Mouse (Mus musculus) CH12.LX (cell line): Measurements from ENCODE around the gene Bcl2l11. TPM values are rescaled to one million over a fixed set of nuclear protein-coding genes. Genes with fewer than 3 reads are reported as not detected.
A peak's percentile ranks its signal among the peaks of the same experiment; 100 is the strongest.

Experiments
- DNase-seq: peaks from one replicate; pipeline ENCODE4 v3.0.0-alpha.2; 2013; ENCODE audit errors: extremely low read depth
- H3K27ac ChIP-seq: 2 replicates; pipeline ENCODE4 v1.5.1; 2012; ENCODE audit warnings: low read depth, mild to moderate bottlenecking, control low read depth, moderate library complexity; ENCODE audit not compliant: insufficient read depth
- H3K27me3 ChIP-seq: replicated peaks from 2 replicates; pipeline ENCODE3; 2012; ENCODE audit warnings: inconsistent platforms
- H3K36me3 ChIP-seq, 2 experiments: replicated peaks in 1 of 2; 2 replicates each; pipeline versions ENCODE3 to v1.6.1; 2012; ENCODE audit warnings: inconsistent platforms in 1 of 2, low read length in 1 of 2, mild to moderate bottlenecking in 1 of 2, mixed read lengths in 1 of 2, moderate library complexity in 1 of 2; ENCODE audit not compliant: control insufficient read depth in 1 of 2, insufficient read depth in 1 of 2
- H3K4me1 ChIP-seq, 2 experiments: 2 replicates each; pipeline ENCODE4 v1.6.1; 2012; ENCODE audit warnings: inconsistent platforms in 1 of 2, moderate library complexity in 1 of 2; ENCODE audit not compliant: insufficient read depth in 2 of 2, control insufficient read depth in 1 of 2
- H3K4me2 ChIP-seq: 2 replicates; pipeline ENCODE4 v1.6.1; 2012; ENCODE audit warnings: low read depth, mild to moderate bottlenecking, control low read depth; ENCODE audit not compliant: poor library complexity, insufficient read depth, severe bottlenecking
- H3K4me3 ChIP-seq, 3 experiments: fragments of 150-350 bp in 1 of 3; sonication (generic) in 1 of 3; replicated peaks in 1 of 3; 2 replicates each; pipeline versions ENCODE3 to v1.5.1; 2011 to 2012; ENCODE audit warnings: low read depth in 2 of 3, low read length in 2 of 3, mild to moderate bottlenecking in 2 of 3, moderate library complexity in 2 of 3, control low read depth in 1 of 3, improper control_type of control experiment in 1 of 3, inconsistent platforms in 1 of 3, mixed read lengths in 1 of 3; ENCODE audit not compliant: poor library complexity in 1 of 3
- H3K79me2 ChIP-seq: replicated peaks from 2 replicates; pipeline ENCODE4 v1.6.1; 2012; ENCODE audit warnings: mild to moderate bottlenecking, moderate library complexity; ENCODE audit not compliant: control insufficient read depth, poor library complexity, insufficient read depth, severe bottlenecking; ENCODE audit errors: extremely low read depth
- H3K9ac ChIP-seq: 2 replicates; pipeline ENCODE4 v1.6.1; 2012; ENCODE audit warnings: low read depth, mild to moderate bottlenecking, control low read depth, moderate library complexity; ENCODE audit not compliant: insufficient read depth
- H3K9me3 ChIP-seq: replicated peaks from 2 replicates; pipeline ENCODE3; 2012; ENCODE audit warnings: low read length, inconsistent platforms, mixed read lengths
- EP300 ChIP-seq: IDR thresholded peaks from 2 replicates; pipeline ENCODE4 v1.6.1; 2011; ENCODE audit warnings: low read length, improper control_type of control experiment
- ETS1 ChIP-seq: conservative IDR thresholded peaks from 2 replicates; pipeline ENCODE4 v1.6.1; 2012; ENCODE audit warnings: low read depth, mild to moderate bottlenecking, inconsistent platforms, low read length, improper control_type of control experiment, moderate library complexity
- RCOR1 ChIP-seq: conservative IDR thresholded peaks from 2 replicates; pipeline ENCODE4 v1.6.1; 2012; ENCODE audit warnings: low read depth, mild to moderate bottlenecking, inconsistent platforms, low read length, improper control_type of control experiment
- TCF12 ChIP-seq: IDR thresholded peaks from 2 replicates; pipeline ENCODE4 v1.6.1; 2014; ENCODE audit warnings: low read depth, mild to moderate bottlenecking, inconsistent platforms, low read length, improper control_type of control experiment
- dilution Hi-C: fragments of 300-500 bp; cut with MboI; formaldehyde crosslinking; loops from 2 replicates; pipeline ENCODE4 v1.14.3; 2020; ENCODE audit warnings: low sequenced_read_pairs; ENCODE audit not compliant: extremely low pct_unique_long_range_greater_than_20kb, extremely low pct_ligation_motif_present
- in situ Hi-C: fragments of 300-500 bp; cut with MboI; formaldehyde crosslinking; loops from 3 replicates; pipeline ENCODE4 v1.14.3; 2019; ENCODE audit warnings: low sequenced_read_pairs, low pct_ligation_motif_present, low pct_unique_long_range_greater_than_20kb, mixed read lengths
- polyA plus RNA-seq: library from polyadenylated mRNA; unstranded; fragments of >175 nt; gene quantifications from 2 replicates; pipeline ENCODE4 v1.2.1, GENCODE M21; 2012; ENCODE audit warnings: low read depth; ENCODE audit not compliant: insufficient read length
- total RNA-seq, 2 experiments: library from RNA; depleted of rRNA; stranded (reverse); fragments of 300-350 nt in 1 of 2; fragments of >200 nt in 1 of 2; gene quantifications; 2 replicates each; pipeline ENCODE4 v1.2.3; 2012 to 2014

Bcl2l11 gene
- total and polyA plus RNA-seq, 3 experiments, result 7.8 to 24.6 (median 11.6) TPM

GRCm38 (mm10) chr2:128211881-128212209 is 86.0 kb downstream of the Bcl2l11 start:
- peaks cover 2% of the 10 kb centered on the region for H3K9me3 ChIP-seq
- H3K4me3 ChIP-seq, result no peak overlapping the region
- dilution Hi-C loops, result no loop called here

More at GRCm38 (mm10) chr2:128211881-128212209, 86.0 kb downstream of the Bcl2l11 start:
- Histone ChIP-seq H3K4me1 (peaks cover 13 to 58% of the 10 kb centered on the region in 2 experiments), H3K27me3 (peaks cover 7% of the 10 kb centered on the region), H3K79me2 (no peaks in the 10 kb centered on the region), H3K36me3 (no peaks in the 10 kb centered on the region), H3K27ac (no peak overlapping the region), H3K9ac (no peak overlapping the region), H3K4me2 (no peak overlapping the region)
- in situ Hi-C loops, result no loop called here
- no peak for TF ChIP-seq EP300
- TF ChIP-seq ETS1, result peak; percentile 50; the same call in 1 of the 2 replicates
- peak; percentile 53; the same call in 1 of the 2 replicates for TF ChIP-seq TCF12
- TF ChIP-seq RCOR1, result no peak
- no peak for DNase-seq
